Mouse (Mus musculus): ENCODE measurements around the gene Ctnnb1. TPM values are rescaled to one million over a fixed set of nuclear protein-coding genes. Genes with fewer than 3 reads are reported as not detected.

Ctnnb1 gene
- total and polyA plus RNA-seq, 2 experiments from 2014 or later: 214 to 857 TPM

DNA sequence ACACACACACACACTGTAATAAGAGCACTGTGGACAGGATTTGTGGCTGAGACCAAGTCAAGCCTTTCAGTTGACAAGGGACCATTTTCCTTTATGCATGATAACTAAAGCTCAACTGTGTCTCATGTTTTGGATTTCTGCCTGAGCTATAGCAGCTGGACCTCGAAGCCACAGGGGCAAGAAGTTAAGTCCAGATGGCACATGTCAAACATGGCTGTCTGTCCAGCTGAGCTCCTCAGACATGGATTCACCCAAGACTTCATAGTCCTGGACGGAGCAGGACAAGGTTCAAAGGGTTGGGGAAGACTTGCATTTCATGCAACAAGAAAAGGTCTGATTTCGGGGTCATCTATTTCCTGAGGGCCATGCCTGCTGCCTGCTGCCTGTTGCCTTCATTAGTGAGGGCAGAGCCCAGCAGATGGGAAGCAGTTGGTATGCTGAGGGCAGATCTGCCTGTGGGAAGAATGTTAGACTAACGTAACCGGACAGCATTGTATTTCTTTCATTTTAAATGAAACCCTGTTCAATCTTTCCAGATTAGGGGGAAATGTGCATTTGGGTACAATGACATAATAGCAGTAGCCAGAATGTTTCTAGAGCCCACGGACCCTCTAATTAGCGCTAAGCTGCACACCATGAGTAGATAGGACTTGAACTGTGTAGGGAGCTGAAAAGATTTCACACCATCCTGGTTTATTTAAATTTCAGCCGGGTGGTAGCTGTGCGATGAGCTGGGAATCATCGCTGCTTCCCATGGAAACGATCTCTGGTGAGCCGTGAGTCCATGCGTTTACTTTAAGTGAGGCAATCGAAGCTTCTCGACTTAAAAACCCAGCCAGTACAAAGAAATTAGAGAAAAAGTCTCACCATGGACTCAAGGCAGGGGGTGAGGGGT, 61.0 kb downstream of the Ctnnb1 start:
- Histone ChIP-seq H3K27ac (ENCODE audit: low read depth) (no peak overlapping the region), H3K4me1 (ENCODE audit: control insufficient read depth, insufficient read depth) (peaks cover 38% of the 10 kb centered on the region), H3K4me3 (ENCODE audit: low read depth, low read length) (no peak overlapping the region), H3K9ac (replicated peaks; ENCODE audit: low read depth, low read length) (no peak overlapping the region), H3K4me2 (ENCODE audit: low read depth, low read length) (no peak overlapping the region), H3K27me3 (ENCODE audit: control insufficient read depth, insufficient read depth, low read length) (no peaks in the 10 kb centered on the region), H3K9me3 (replicated peaks; ENCODE audit: control insufficient read depth, low read length) (no peaks in the 10 kb centered on the region), H3K36me3 (replicated peaks; ENCODE audit: control insufficient read depth, insufficient read depth, low read length) (no peaks in the 10 kb centered on the region)
- 83% methylated on average over 15 of the region's 15 CpGs for whole genome bisulfite sequencing
- TF ChIP-seq CTCF (IDR thresholded peaks at IDR 0.05; ENCODE audit: low read depth): no peak
- TF ChIP-seq EP300 (IDR thresholded peaks at IDR 0.05; ENCODE audit: low read depth): no peak
- DNase-seq (ENCODE audit: low spot score): no peak
- no peak for ATAC-seq (ENCODE audit: insufficient read depth, low read depth)

DNA sequence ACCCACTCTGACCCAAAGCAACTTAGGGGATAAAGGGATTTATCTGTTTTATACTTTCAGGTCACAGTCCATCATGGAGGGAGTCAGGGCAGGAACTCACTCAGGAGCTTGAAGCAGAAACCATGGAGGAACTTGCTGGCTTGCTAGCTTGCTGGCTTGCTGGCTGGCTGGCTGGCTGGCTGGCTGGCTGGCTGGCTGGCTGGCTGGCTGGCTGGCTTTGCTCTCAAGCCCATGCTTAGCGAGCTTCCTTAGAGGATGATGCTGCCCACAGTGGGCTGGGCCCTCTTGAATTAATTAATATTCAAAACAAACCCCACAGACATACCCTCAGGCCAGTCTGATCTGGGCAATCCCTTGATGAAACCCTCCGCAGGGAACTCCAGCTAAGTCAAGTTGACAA, 62.8 kb downstream of the Ctnnb1 start:
- Histone ChIP-seq H3K4me1 (ENCODE audit: control insufficient read depth, insufficient read depth) (peaks cover 32% of the 10 kb centered on the region), H3K27ac (ENCODE audit: low read depth) (no peak overlapping the region)
- no peak for DNase-seq (ENCODE audit: low spot score)

DNA sequence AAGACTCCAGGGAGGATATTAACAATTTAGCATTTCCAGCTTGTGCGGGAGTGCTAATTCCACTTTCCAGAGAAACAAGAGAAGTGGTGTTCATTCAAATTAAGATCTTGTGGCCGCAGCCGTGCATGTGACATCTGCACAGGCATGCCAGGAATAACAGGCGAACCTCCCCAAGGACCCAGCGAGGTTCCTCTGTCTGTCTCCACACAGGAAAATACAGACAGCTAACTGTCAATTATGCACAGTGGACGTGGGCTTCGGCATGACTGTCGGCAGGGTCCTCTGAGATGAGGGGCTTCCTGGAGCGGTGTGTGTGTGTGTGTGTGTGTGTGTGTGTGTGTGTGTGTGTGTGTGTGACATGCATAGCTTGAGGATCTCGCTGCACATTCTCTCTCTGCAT, 64.0 kb downstream of the Ctnnb1 start:
- H3K9ac ChIP-seq (replicated peaks; ENCODE audit: low read depth, low read length): no peak overlapping the region
- no peaks in the 10 kb centered on the region for H3K9me3 ChIP-seq (replicated peaks; ENCODE audit: control insufficient read depth, low read length)
- no peak overlapping the region for H3K4me2 ChIP-seq (ENCODE audit: low read depth, low read length)
- no peak for ATAC-seq (ENCODE audit: insufficient read depth, low read depth)
- no peaks in the 10 kb centered on the region for H3K27me3 ChIP-seq (ENCODE audit: control insufficient read depth, insufficient read depth, low read length)
- no peaks in the 10 kb centered on the region for H3K36me3 ChIP-seq (replicated peaks; ENCODE audit: control insufficient read depth, insufficient read depth, low read length)
- DNase-seq (ENCODE audit: low spot score): no peak
- 52% methylated on average over 10 of the region's 10 CpGs for WGBS
- no peak overlapping the region for H3K4me3 ChIP-seq (ENCODE audit: low read depth, low read length)
- TF ChIP-seq CTCF (IDR thresholded peaks at IDR 0.05; ENCODE audit: low read depth) (no peak), EP300 (IDR thresholded peaks at IDR 0.05; ENCODE audit: low read depth) (no peak)
- peaks cover 21% of the 10 kb centered on the region for H3K4me1 ChIP-seq (ENCODE audit: control insufficient read depth, insufficient read depth)
- H3K27ac ChIP-seq (ENCODE audit: low read depth): no peak overlapping the region

More for the DNA sequence above, 62.8 kb downstream of the Ctnnb1 start:
- Histone ChIP-seq H3K9ac (replicated peaks; ENCODE audit: low read depth, low read length) (no peak overlapping the region), H3K9me3 (replicated peaks; ENCODE audit: control insufficient read depth, low read length) (no peaks in the 10 kb centered on the region), H3K27me3 (ENCODE audit: control insufficient read depth, insufficient read depth, low read length) (no peaks in the 10 kb centered on the region), H3K36me3 (replicated peaks; ENCODE audit: control insufficient read depth, insufficient read depth, low read length) (no peaks in the 10 kb centered on the region), H3K4me2 (ENCODE audit: low read depth, low read length) (no peak overlapping the region), H3K4me3 (ENCODE audit: low read depth, low read length) (no peak overlapping the region)
- 86% methylated on average over 2 of the region's 2 CpGs for WGBS
- ATAC-seq (ENCODE audit: insufficient read depth, low read depth): no peak
- no peak for TF ChIP-seq CTCF (IDR thresholded peaks at IDR 0.05; ENCODE audit: low read depth)
- no peak for TF ChIP-seq EP300 (IDR thresholded peaks at IDR 0.05; ENCODE audit: low read depth)

DNA sequence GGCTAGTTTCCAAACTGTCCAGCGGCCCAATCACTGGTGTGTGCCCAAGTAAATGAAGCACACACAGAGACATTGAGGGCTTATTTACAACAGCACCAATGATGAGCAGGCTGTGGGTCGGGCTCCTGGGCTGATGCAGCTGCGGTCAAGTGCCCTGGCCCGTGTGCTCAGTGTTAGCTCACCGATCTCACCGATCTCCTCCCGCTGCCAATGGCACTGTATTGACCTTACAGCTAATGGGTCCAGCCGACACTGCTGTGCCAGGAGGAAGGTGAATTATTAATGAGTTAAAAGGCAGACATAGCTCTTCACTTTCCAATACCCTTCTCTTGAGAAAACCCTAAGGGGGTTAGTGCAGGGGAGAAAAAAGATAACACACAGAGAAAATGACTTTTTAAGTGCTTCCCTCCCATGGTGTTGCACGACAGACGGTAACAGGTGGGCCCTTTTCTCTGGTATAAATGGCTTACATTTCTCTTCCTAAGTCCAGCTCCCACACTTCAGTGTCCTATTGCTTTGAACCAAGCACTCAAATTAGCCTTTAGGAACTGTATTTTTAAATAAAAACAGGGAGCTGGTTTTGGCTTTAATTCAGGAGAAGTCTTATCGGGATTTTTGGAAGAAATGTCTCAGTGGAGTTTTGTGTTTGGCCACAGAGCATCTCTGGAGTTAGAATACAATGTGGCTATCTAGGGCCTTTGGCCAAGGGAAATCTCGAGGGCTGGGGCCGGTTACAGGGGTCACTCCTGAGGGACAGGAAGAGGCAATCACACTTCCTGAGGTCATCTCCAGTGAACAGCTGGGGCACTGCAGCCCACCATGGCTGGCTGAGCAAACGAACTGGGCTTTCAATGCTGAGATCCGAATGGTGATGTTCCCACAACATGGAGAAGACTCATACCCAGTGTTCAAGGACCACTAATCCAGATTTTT, 65.5 kb downstream of the Ctnnb1 start:
- DNase-seq (ENCODE audit: low spot score) (no peak), ATAC-seq (ENCODE audit: insufficient read depth, low read depth) (peak; percentile 52; the same call in 1 of the 2 replicates)
- no peak overlapping the region for H3K27ac ChIP-seq (ENCODE audit: low read depth)

DNA sequence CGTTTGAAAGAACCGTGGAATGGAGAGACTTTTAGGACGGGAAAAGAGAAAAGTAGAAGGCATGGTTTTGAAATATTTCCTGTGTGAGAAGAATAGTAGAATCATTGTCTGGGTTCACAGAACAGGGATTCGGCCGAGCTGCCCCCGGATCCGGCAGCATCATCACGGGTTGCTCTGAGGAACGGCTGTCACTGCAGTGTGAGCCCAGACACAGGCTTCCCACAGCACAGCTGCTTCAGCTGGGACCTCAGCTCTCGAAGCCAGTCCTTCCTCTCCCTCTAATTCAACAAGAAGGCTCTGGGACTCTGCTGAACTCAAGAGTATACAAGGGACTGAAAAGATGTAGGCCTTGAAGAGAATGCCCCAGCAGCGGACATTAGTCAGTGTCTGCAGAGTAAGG, 69.7 kb downstream of the Ctnnb1 start:
- no peaks in the 10 kb centered on the region for H3K27me3 ChIP-seq (ENCODE audit: control insufficient read depth, insufficient read depth, low read length)
- whole genome bisulfite sequencing: 62% methylated on average over 11 of the region's 11 CpGs
- ATAC-seq (ENCODE audit: insufficient read depth, low read depth): no peak
- H3K4me3 ChIP-seq (ENCODE audit: low read depth, low read length): no peak overlapping the region
- peaks cover 15% of the 10 kb centered on the region for H3K4me1 ChIP-seq (ENCODE audit: control insufficient read depth, insufficient read depth)
- H3K27ac ChIP-seq (ENCODE audit: low read depth): no peak overlapping the region
- DNase-seq (ENCODE audit: low spot score): no peak
- H3K9ac ChIP-seq (replicated peaks; ENCODE audit: low read depth, low read length): no peak overlapping the region
- no peak overlapping the region for H3K4me2 ChIP-seq (ENCODE audit: low read depth, low read length)
- no peak for TF ChIP-seq CTCF (IDR thresholded peaks at IDR 0.05; ENCODE audit: low read depth)
- TF ChIP-seq EP300 (IDR thresholded peaks at IDR 0.05; ENCODE audit: low read depth): no peak
- H3K36me3 ChIP-seq (replicated peaks; ENCODE audit: control insufficient read depth, insufficient read depth, low read length): no peaks in the 10 kb centered on the region
- H3K9me3 ChIP-seq (replicated peaks; ENCODE audit: control insufficient read depth, low read length): no peaks in the 10 kb centered on the region

More for the DNA sequence above, 65.5 kb downstream of the Ctnnb1 start:
- WGBS: 67% methylated on average over 15 of the region's 15 CpGs
- Histone ChIP-seq H3K36me3 (replicated peaks; ENCODE audit: control insufficient read depth, insufficient read depth, low read length) (no peaks in the 10 kb centered on the region), H3K27me3 (ENCODE audit: control insufficient read depth, insufficient read depth, low read length) (no peaks in the 10 kb centered on the region), H3K4me2 (ENCODE audit: low read depth, low read length) (no peak overlapping the region), H3K4me1 (ENCODE audit: control insufficient read depth, insufficient read depth) (peaks cover 8% of the 10 kb centered on the region; the same call in 1 of the 2 replicates), H3K9me3 (replicated peaks; ENCODE audit: control insufficient read depth, low read length) (no peaks in the 10 kb centered on the region), H3K9ac (replicated peaks; ENCODE audit: low read depth, low read length) (no peak overlapping the region), H3K4me3 (ENCODE audit: low read depth, low read length) (no peak overlapping the region)
- TF ChIP-seq EP300 (IDR thresholded peaks at IDR 0.05; ENCODE audit: low read depth) (no peak), CTCF (IDR thresholded peaks at IDR 0.05; ENCODE audit: low read depth) (no peak)

Data from heart, postnatal 0 days (tissue).